Mouse (Mus musculus) embryonic facial prominence, embryonic 10.5 days (tissue): ENCODE measurements around the gene Cfap74. TPM values are rescaled to one million over a fixed set of nuclear protein-coding genes. Genes with fewer than 3 reads are reported as not detected.
A peak's percentile ranks its signal among the peaks of the same experiment; 100 is the strongest.

Experiments
- DNase-seq: peaks from one replicate; pipeline ENCODE4 v3.0.0-alpha.2; 2017; ENCODE audit warnings: low spot score
- H3K27ac ChIP-seq: fragments of 300-500 bp; sonication (generic); replicated peaks from 2 replicates; pipeline ENCODE4 v1.5.1; 2016; ENCODE audit warnings: mild to moderate bottlenecking
- H3K27me3 ChIP-seq: fragments of 300-500 bp; sonication (generic); replicated peaks from 2 replicates; pipeline ENCODE4 v1.6.1; 2016; ENCODE audit warnings: low read depth, mild to moderate bottlenecking; ENCODE audit not compliant: poor library complexity, severe bottlenecking
- H3K36me3 ChIP-seq: fragments of 300-500 bp; sonication (generic); replicated peaks from 2 replicates; pipeline ENCODE4 v1.6.1; 2016; ENCODE audit warnings: mild to moderate bottlenecking, moderate library complexity
- H3K4me1 ChIP-seq: fragments of 300-500 bp; sonication (generic); 2 replicates; pipeline ENCODE4 v1.6.1; 2016
- H3K4me3 ChIP-seq: fragments of 300-500 bp; sonication (generic); 2 replicates; pipeline ENCODE4 v1.5.1; 2016; ENCODE audit warnings: mild to moderate bottlenecking, moderate library complexity
- H3K9me3 ChIP-seq: fragments of 300-500 bp; sonication (generic); 2 replicates; pipeline ENCODE4 v1.6.1; 2016; ENCODE audit warnings: mild to moderate bottlenecking
- WGBS: fragments of 180-500 bp; shearing (Covaris S2); methylation state at CpG from one replicate; pipeline ENCODE4 v1.1.7; 2016; 5-methylcytosine and 5-hydroxymethylcytosine counted together
- polyA plus RNA-seq: library from polyadenylated mRNA; unstranded; fragments of >200 nt; fragmentation: Nextera tagmentation; extraction: Ambion mirVana; gene quantifications from 2 replicates; pipeline ENCODE4 v1.2.1, GENCODE M21; 2016

Cfap74 gene
- polyA plus RNA-seq, 1 experiment from 2014 or later, result 6.7 TPM

DNA sequence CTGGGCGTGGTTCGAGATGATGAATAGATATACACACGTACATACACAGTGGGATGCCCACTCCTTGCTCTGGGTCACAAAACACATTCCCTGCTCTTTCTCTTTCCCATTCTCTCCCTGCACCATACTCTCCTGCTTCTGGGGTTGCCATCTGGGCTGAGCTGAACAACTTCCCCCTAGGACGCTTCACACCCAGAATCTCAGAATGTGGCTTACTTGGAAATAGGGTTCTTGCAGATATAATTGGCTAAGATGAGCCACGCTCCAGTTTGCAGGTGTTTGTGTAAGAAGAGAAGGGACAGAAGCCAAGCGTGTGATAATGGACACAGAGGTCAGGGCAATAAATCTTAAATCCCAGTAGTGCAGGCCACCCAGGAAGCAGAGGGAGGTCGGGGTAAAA, 27.0 kb upstream of the Cfap74 start:
- H3K4me3 ChIP-seq, result no peak overlapping the region
- 66% methylated on average over 7 of the region's 7 CpGs for WGBS
- H3K27ac ChIP-seq, result no peak overlapping the region
- no peaks in the 10 kb centered on the region for H3K36me3 ChIP-seq
- H3K9me3 ChIP-seq, result no peaks in the 10 kb centered on the region
- no peak for DNase-seq
- 0 out of 2 replicates have a peak, but pooled peaks cover 5% of the 10 kb centered on the region for H3K4me1 ChIP-seq
- 0 out of 2 replicates have a peak, but pooled peaks cover 4% of the 10 kb centered on the region for H3K27me3 ChIP-seq

DNA sequence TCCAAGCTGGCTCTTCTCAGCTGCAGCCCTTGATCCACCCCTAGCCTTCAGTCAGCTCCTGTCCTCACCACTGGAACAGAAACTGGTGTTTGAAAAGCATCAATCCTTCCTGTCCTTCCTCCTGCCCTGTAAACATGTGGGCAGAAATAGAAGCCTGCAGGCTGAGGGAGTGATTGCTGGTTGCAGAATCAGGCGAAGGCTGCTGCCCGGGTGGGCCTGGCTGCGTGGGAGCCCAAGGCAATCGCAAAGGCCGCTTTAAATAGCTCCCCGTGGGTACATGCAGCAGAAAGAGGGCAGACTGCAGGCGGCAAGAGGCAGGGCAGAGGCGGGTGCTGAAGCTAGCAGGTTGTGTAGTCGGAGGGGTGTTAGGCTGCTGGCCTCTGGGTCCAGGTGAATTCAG, 26.2 kb upstream of the Cfap74 start:
- no peak overlapping the region for H3K27ac ChIP-seq
- no peaks in the 10 kb centered on the region for H3K36me3 ChIP-seq
- 36% methylated on average over 9 of the region's 9 CpGs for WGBS

GRCm38 (mm10) chr4:155383326-155383725, 25.7 kb upstream of the Cfap74 start:
- Histone ChIP-seq H3K4me3 (no peak overlapping the region), H3K27ac (no peak overlapping the region), H3K9me3 (no peaks in the 10 kb centered on the region), H3K4me1 (0 out of 2 replicates have a peak, but pooled peaks cover 5% of the 10 kb centered on the region), H3K36me3 (no peaks in the 10 kb centered on the region), H3K27me3 (0 out of 2 replicates have a peak, but pooled peaks cover 4% of the 10 kb centered on the region)
- 78% methylated on average over 4 of the region's 4 CpGs for WGBS
- DNase-seq, result no peak

More for the DNA sequence above, 26.2 kb upstream of the Cfap74 start:
- 0 out of 2 replicates have a peak, but pooled peaks cover 4% of the 10 kb centered on the region for H3K27me3 ChIP-seq
- 0 out of 2 replicates have a peak, but pooled peaks cover 5% of the 10 kb centered on the region for H3K4me1 ChIP-seq
- H3K4me3 ChIP-seq, result no peak overlapping the region
- no peaks in the 10 kb centered on the region for H3K9me3 ChIP-seq
- DNase-seq, result no peak

- no peak overlapping the region for H3K4me3 ChIP-seq
- H3K9me3 ChIP-seq, result no peaks in the 10 kb centered on the region
- H3K4me1 ChIP-seq, result 0 out of 2 replicates have a peak, but pooled peaks cover 5% of the 10 kb centered on the region
- no peak for DNase-seq
- H3K27ac ChIP-seq, result no peak overlapping the region
- 64% methylated on average over 8 of the region's 8 CpGs for WGBS
- H3K36me3 ChIP-seq, result no peaks in the 10 kb centered on the region
- 0 out of 2 replicates have a peak, but pooled peaks cover 4% of the 10 kb centered on the region for H3K27me3 ChIP-seq
These were observed 21.8 kb upstream of the Cfap74 start for GRCm38 (mm10) chr4:155387166-155387565.

DNA sequence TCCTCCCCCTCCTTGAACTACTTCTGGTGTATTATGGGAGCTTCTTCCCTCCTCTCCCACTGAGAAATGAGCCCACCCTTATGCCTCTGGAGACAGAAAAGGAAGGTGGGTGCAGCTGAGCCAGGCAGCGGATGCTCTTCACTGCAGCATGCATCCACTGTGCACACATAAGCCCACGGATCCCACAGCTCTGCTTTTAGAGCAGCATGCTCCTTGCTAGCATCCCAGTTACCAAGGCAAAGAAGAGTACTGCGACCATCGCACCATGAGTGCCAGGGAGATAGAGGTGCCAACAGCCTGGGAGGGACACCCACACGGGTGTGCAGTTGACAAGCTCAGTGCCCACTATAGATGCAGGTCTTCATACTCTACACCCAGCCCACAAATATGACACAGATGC, 13.5 kb upstream of the Cfap74 start:
- Histone ChIP-seq H3K4me3 (no peak overlapping the region), H3K36me3 (no peaks in the 10 kb centered on the region), H3K27ac (no peak overlapping the region), H3K27me3 (peaks cover 54% of the 10 kb centered on the region), H3K4me1 (peaks cover 12% of the 10 kb centered on the region), H3K9me3 (no peaks in the 10 kb centered on the region)
- DNase-seq, result no peak
- WGBS, result 89% methylated on average over 5 of the region's 5 CpGs

DNA sequence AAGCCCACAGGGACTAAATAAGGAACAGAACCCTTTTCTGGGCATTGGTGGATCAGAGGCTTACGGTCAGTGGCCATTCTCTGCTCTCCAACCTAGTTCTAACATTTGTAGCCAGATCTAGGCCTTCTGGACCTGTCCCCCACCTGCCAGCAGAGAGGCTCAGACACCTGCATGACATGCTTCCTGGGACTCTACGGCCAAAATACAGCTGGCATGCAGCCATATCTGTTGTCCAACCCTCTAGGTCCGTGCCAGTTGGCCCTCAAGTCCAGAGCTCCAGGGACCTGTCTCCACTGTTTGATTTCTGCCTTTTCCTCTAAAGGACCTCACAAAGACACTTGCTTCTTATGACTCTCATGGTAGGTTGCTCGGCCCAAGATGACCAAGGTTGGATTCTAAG, 12.2 kb upstream of the Cfap74 start:
- DNase-seq, result no peak
- no peak overlapping the region for H3K4me3 ChIP-seq
- 84% methylated on average over 4 of the region's 4 CpGs for WGBS
- H3K9me3 ChIP-seq, result no peaks in the 10 kb centered on the region
- H3K36me3 ChIP-seq, result no peaks in the 10 kb centered on the region
- H3K27me3 ChIP-seq, result peaks cover 61% of the 10 kb centered on the region
- H3K4me1 ChIP-seq, result peaks cover 12% of the 10 kb centered on the region
- no peak overlapping the region for H3K27ac ChIP-seq

DNA sequence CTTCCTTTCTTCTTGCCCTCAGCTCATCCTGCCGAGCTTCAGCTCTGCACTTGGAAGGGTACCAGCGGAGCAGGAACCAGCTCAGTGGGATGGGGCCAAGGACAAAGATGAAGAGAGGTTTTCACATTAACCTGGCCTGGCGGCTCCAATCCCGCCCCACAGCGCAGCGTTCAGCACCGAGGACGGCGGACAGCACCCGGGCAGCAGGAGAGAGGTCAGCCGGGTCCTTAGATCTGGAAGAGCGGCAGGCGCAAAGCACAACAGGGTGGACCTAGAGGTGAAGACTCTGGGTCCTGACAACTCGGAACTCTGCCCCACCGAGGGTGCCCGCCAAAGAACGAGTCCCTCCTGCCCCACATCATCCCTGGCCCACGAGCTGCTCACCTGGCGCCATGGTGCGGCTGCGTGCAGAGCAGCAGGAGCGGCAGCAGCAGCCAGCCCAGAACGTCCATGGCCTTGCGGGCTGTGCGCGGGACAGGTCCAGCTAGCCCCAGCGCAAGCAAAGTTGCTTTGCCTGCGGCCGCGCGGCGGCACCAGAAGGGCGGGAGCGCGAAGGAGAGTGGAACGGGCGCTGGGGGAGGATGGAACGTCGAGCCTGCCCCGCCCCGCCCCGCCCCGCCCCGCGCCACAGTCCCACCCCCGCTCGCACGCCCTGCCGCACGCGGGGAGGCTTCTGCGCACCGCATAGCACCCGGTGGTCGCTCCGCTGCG, 11.3 kb upstream of the Cfap74 start, which contains the start of gene Gabrd:
TSS of gene Gabrd (minus strand) at position 602 of the 711 bp plus-strand sequence.
- Histone ChIP-seq H3K27me3 (peaks cover 61% of the 10 kb centered on the region), H3K36me3 (no peaks in the 10 kb centered on the region), H3K27ac (no peak within 1 kb of the TSS), H3K4me3 (peak within 1 kb of the TSS; percentile 58), H3K4me1 (peaks cover 12% of the 10 kb centered on the region), H3K9me3 (no peaks in the 10 kb centered on the region)
- under 1% methylated on average over 57 of the region's 57 CpGs for WGBS
- DNase-seq, result peak; percentile 85

- no peak overlapping the region for H3K27ac ChIP-seq
- peaks cover 61% of the 10 kb centered on the region for H3K27me3 ChIP-seq
- no peak for DNase-seq
- 4% methylated on average over 9 of the region's 9 CpGs for WGBS
- peak overlapping the region; percentile 58 for H3K4me3 ChIP-seq
- H3K36me3 ChIP-seq, result no peaks in the 10 kb centered on the region
- H3K4me1 ChIP-seq, result peaks cover 12% of the 10 kb centered on the region
- H3K9me3 ChIP-seq, result no peaks in the 10 kb centered on the region
These were observed 10.8 kb upstream of the Cfap74 start for GRCm38 (mm10) chr4:155398222-155398540.

DNA sequence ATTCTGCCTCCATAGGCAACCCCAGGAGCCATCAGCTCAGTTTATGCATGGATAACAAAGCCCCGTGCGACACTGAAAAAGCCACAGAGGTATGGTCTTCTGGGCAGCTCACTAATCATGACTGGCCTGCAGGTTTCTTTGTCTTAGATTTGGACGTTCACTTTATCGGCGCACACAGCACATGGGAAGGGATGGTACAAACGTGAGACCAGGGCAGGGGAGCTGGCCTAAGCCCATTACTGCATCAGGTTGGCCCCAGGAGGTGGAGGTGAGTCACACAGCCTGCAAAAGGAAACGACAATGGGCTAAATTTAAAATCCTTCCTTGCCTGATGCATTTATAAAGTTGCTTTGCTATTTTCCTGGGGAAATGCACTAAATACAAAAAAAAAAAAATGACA, 7.9 kb upstream of the Cfap74 start:
- Histone ChIP-seq H3K27me3 (peaks cover 50% of the 10 kb centered on the region), H3K4me3 (no peak overlapping the region), H3K4me1 (peaks cover 12% of the 10 kb centered on the region), H3K9me3 (0 out of 2 replicates have a peak, but pooled peaks cover 5% of the 10 kb centered on the region), H3K36me3 (no peaks in the 10 kb centered on the region), H3K27ac (no peak overlapping the region)
- DNase-seq, result no peak
- WGBS, result 74% methylated on average over 7 of the region's 7 CpGs

DNA sequence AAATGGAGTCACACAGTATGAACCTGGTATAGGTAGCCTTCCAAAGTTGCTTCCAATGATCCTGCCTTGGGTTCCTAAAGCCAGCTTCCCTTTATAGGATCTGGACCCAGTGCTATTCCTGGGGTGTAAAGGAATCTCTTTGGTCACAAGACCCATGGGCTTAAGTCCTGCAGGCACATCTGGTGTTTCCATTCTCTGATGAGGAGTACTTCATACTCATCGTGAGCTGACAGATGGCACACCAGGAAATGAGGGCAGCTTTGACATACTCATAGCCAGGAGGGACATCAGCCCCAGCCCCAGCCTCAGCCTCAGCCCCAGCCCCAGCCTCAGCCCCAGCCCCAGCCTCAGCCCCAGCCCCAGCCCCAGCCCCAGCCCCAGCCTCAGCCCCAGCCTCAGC, 6.5 kb upstream of the Cfap74 start:
- Histone ChIP-seq H3K27ac (no peak overlapping the region), H3K36me3 (no peaks in the 10 kb centered on the region), H3K9me3 (0 out of 2 replicates have a peak, but pooled peaks cover 5% of the 10 kb centered on the region), H3K27me3 (peaks cover 46% of the 10 kb centered on the region), H3K4me1 (peaks cover 10% of the 10 kb centered on the region), H3K4me3 (no peak overlapping the region)
- DNase-seq, result no peak
- 73% methylated on average over 1 of the region's 1 CpGs for WGBS

DNA sequence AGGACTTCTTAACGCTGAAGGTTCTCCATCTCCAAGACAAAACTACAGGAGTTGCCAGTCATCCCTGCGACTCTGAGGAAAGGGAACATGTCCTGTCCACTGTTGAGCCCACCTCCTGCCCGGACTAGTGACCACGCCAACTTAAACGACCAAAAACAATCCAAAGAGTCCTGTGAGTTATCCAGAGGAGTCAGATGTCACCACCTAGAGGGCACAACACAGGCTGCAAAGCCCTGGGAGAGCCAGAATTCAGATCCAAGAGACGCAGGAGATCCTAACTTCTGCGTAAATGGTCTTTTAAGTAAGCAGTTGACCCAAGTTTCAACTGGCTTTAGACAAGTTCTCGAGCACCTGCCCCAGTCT, 314 bp upstream of the Cfap74 start:
- DNase-seq, result no peak
- 2% methylated on average over 8 of the region's 8 CpGs for WGBS
- H3K4me3 ChIP-seq, result peak overlapping the region; percentile 72
- H3K9me3 ChIP-seq, result 0 out of 2 replicates have a peak, but pooled peaks cover 5% of the 10 kb centered on the region
- peaks cover 9% of the 10 kb centered on the region; the same call in 1 of the 2 replicates for H3K27me3 ChIP-seq
- no peaks in the 10 kb centered on the region for H3K36me3 ChIP-seq
- peak overlapping the region; percentile 85 for H3K27ac ChIP-seq
- H3K4me1 ChIP-seq, result peaks cover 13% of the 10 kb centered on the region

- Histone ChIP-seq H3K4me1 (peaks cover 13% of the 10 kb centered on the region), H3K27ac (no peak overlapping the region), H3K27me3 (peaks cover 4% of the 10 kb centered on the region; the same call in 1 of the 2 replicates), H3K9me3 (no peaks in the 10 kb centered on the region), H3K36me3 (0 out of 2 replicates have a peak, but pooled peaks cover 2% of the 10 kb centered on the region), H3K4me3 (no peak overlapping the region)
- 91% methylated on average over 6 of the region's 6 CpGs for WGBS
- DNase-seq, result no peak
These were observed 3.1 kb downstream of the Cfap74 start for GRCm38 (mm10) chr4:155412124-155412523.
